Comparison of ENCODE assay signal across 8 mouse cellular contexts in the genomic region with DNA sequence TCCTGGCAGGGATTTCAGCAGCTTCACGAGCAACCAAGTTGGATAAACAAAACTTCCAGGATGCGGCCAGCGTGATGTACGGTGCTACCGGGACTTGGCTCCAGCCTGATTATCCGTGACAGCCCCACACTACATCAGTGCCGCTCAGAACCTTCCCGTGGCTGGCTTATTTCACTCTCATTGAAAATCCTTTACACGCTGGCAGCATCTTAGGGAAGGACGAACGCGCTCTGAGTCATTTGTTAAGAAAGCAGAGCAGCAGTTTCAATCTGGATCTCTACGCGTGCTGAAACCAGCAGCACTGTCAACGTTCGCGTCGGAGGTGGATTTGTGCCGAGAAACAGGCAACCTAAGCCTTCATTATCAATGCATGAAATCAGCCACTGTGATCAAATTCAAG.
DNase-seq lines count a peak whose midpoint lies in the region; ATAC-seq lines count a peak whose summit lies in the region.

No protein-coding gene starts in this region.

- no peaks in the 10 kb centered on the region for H3K4me1 ChIP-seq in kidney, embryonic 14.5 days (ENCODE audit: control insufficient read depth, insufficient read depth, low read length)
- 0 out of 2 replicates have a peak, but pooled peaks cover 3% of the 10 kb centered on the region for H3K4me1 ChIP-seq in embryonic facial prominence, embryonic 13.5 days
- H3K4me1 ChIP-seq in heart, embryonic 16.5 days (ENCODE audit: control insufficient read depth, insufficient read depth, low read length) = no peaks in the 10 kb centered on the region

- peaks cover 3% of the 10 kb centered on the region; the same call in 1 of the 2 replicates for H3K27me3 ChIP-seq in kidney, embryonic 14.5 days (ENCODE audit: control insufficient read depth, insufficient read depth, low read length)
- H3K27me3 ChIP-seq in embryonic facial prominence, embryonic 13.5 days = no peaks in the 10 kb centered on the region
- no peaks in the 10 kb centered on the region for H3K27me3 ChIP-seq in heart, embryonic 16.5 days (ENCODE audit: control insufficient read depth, insufficient read depth, low read length)

- H3K9me3 ChIP-seq in kidney, embryonic 14.5 days (ENCODE audit: control insufficient read depth, low read length) = no peaks in the 10 kb centered on the region
- no peaks in the 10 kb centered on the region for H3K9me3 ChIP-seq in embryonic facial prominence, embryonic 13.5 days
- no peaks in the 10 kb centered on the region for H3K9me3 ChIP-seq in heart, embryonic 16.5 days (replicated peaks; ENCODE audit: control insufficient read depth, low read length)

- WGBS in kidney, embryonic 14.5 days = 25% methylated on average over 19 of the region's 19 CpGs
- 30% methylated on average over 19 of the region's 19 CpGs for whole genome bisulfite sequencing in embryonic facial prominence, embryonic 13.5 days
- WGBS in heart, embryonic 16.5 days = 46% methylated on average over 19 of the region's 19 CpGs

- ATAC-seq in kidney, embryonic 14.5 days (ENCODE audit: low FRiP score, low TSS enrichment) = no peak
- no peak for ATAC-seq in embryonic facial prominence, embryonic 13.5 days (ENCODE audit: insufficient number of reproducible peaks, insufficient read depth, low FRiP score, low TSS enrichment, low read depth)
- no peak for ATAC-seq in heart, embryonic 16.5 days (replicated peaks; ENCODE audit: extremely low read depth, insufficient read depth, low FRiP score)

- no peaks in the 10 kb centered on the region for H3K36me3 ChIP-seq in kidney, embryonic 14.5 days (ENCODE audit: control insufficient read depth, insufficient read depth, low read length)
- H3K36me3 ChIP-seq in embryonic facial prominence, embryonic 13.5 days = no peaks in the 10 kb centered on the region
- H3K36me3 ChIP-seq in heart, embryonic 16.5 days (ENCODE audit: control insufficient read depth, insufficient read depth) = no peaks in the 10 kb centered on the region

- intact Hi-C loops in left cerebral cortex, postnatal 25 days (cut with DNase I) = loop anchor here (10.0 kb wide), 1 partner anchor 318 kb away; no protein-coding TSS in a partner anchor

- peak overlapping the region; percentile 11; the same call in 1 of the 2 replicates for H3K4me3 ChIP-seq in kidney, embryonic 14.5 days (ENCODE audit: low read length)
- H3K4me3 ChIP-seq in embryonic facial prominence, embryonic 13.5 days = peak overlapping the region; percentile 25
- peak overlapping the region; percentile 35 for H3K4me3 ChIP-seq in heart, embryonic 16.5 days (ENCODE audit: low read length)

- H3K27ac ChIP-seq in kidney, embryonic 14.5 days (ENCODE audit: low read depth, low read length) = no peak overlapping the region
- H3K27ac ChIP-seq in embryonic facial prominence, embryonic 13.5 days = no peak overlapping the region
- H3K27ac ChIP-seq in heart, embryonic 16.5 days (ENCODE audit: low read length) = no peak overlapping the region

- H3K4me2 ChIP-seq in kidney, embryonic 14.5 days (replicated peaks; ENCODE audit: low read depth, low read length) = peak overlapping the region; percentile 50
- H3K4me2 ChIP-seq in embryonic facial prominence, embryonic 13.5 days = peak overlapping the region; percentile 57
- H3K4me2 ChIP-seq in heart, embryonic 16.5 days (ENCODE audit: low read depth, low read length) = peak overlapping the region; percentile 53

- DNase-seq in kidney, adult 9 months = no peak
- peak; percentile 62 to 88 for DNase-seq in left cerebral cortex, postnatal 25 days (ENCODE audit: low spot score in 2 of 2)
- DNase-seq in right cerebral cortex, postnatal 10 days (ENCODE audit: low spot score in 2 of 2) = peak; percentile 71 to 80
- no peak for DNase-seq in lung, postnatal 14 days
- no peak for DNase-seq in testis, postnatal 14 days (ENCODE audit: low spot score)

- H3K9ac ChIP-seq in kidney, embryonic 14.5 days (ENCODE audit: low read depth, low read length) = no peak overlapping the region
- H3K9ac ChIP-seq in embryonic facial prominence, embryonic 13.5 days = no peak overlapping the region
- 0 out of 2 replicates have a peak overlapping the region, but pooled peaks have one; percentile 6 for H3K9ac ChIP-seq in heart, embryonic 16.5 days (ENCODE audit: low read length)

Comparison
In these comparisons a context has a peak if more than half of its experiments do, and no peak if none do; other contexts are left out.
1. DNase-seq: peak in left cerebral cortex, postnatal 25 days (2 of 2) and right cerebral cortex, postnatal 10 days (2 of 2); none in kidney, adult 9 months (single experiment), lung, postnatal 14 days (single experiment) and testis, postnatal 14 days (single experiment).
2. Peak in every context shown above with its lines, with median percentiles within 50 percentile points of each other: H3K4me2 ChIP-seq and H3K4me3 ChIP-seq.